Mouse (Mus musculus): ENCODE measurements around the gene Olfr653. TPM values are rescaled to one million over a fixed set of nuclear protein-coding genes. Genes with fewer than 3 reads are reported as not detected.

The Olfr653 gene
- total and polyA plus RNA-seq, 3 experiments, result not detected

- H3K9ac ChIP-seq (ENCODE audit: insufficient read depth, low read depth), result no peak within 1 kb of the TSS
- H3K79me2 ChIP-seq (replicated peaks; ENCODE audit: control insufficient read depth, extremely low read depth, insufficient read depth, poor library complexity, severe bottlenecking), result no peaks in the 10 kb centered on the region
- TF ChIP-seq CHD1 (IDR thresholded peaks at IDR 0.05; ENCODE audit: low read depth, low read length) (no peak), NELFE (IDR thresholded peaks at IDR 0.05; ENCODE audit: low read depth, low read length) (no peak), MAX (IDR thresholded peaks at IDR 0.05; ENCODE audit: low read length) (no peak), MYC (IDR thresholded peaks at IDR 0.05; ENCODE audit: low read depth, low read length) (no peak), TBP (conservative IDR thresholded peaks at IDR 0.05; ENCODE audit: low read depth, low read length) (no peak), UBTF (IDR thresholded peaks at IDR 0.05; ENCODE audit: low read depth, low read length) (no peak), ZKSCAN1 (IDR thresholded peaks at IDR 0.05; ENCODE audit: borderline replicate concordance, low read depth, low read length) (no peak), RCOR1 (conservative IDR thresholded peaks at IDR 0.05; ENCODE audit: low read depth, low read length) (no peak), MXI1 (IDR thresholded peaks at IDR 0.05; ENCODE audit: low read depth, low read length) (no peak), JUN (IDR thresholded peaks at IDR 0.05; ENCODE audit: insufficient read depth, low read depth, low read length) (no peak), CTCF (conservative IDR thresholded peaks at IDR 0.05 in 1 of 2, IDR thresholded peaks at IDR 0.05 in 1 of 2; ENCODE audit: low read depth in 2 of 2, low read length in 2 of 2) (no peak), SMC3 (IDR thresholded peaks at IDR 0.05; ENCODE audit: low read depth, low read length) (no peak), USF1 (IDR thresholded peaks at IDR 0.05; ENCODE audit: low read depth, low read length) (no peak)
- H3K36me3 ChIP-seq (replicated peaks in 1 of 2; ENCODE audit: control insufficient read depth in 1 of 2, insufficient read depth in 1 of 2, low read length in 1 of 2), result no peaks in the 10 kb centered on the region
- H3K27ac ChIP-seq (ENCODE audit: insufficient read depth, low read depth), result no peak within 1 kb of the TSS
- dilution Hi-C loops (cut with MboI; ENCODE audit: extremely low pct_ligation_motif_present, extremely low pct_unique_long_range_greater_than_20kb, low sequenced_read_pairs), result no loop called here
- H3K4me3 ChIP-seq (replicated peaks in 1 of 3; ENCODE audit: low read depth in 2 of 3, low read length in 2 of 3, poor library complexity in 1 of 3), result no peak within 1 kb of the TSS
- no peak within 1 kb of the TSS for H3K4me2 ChIP-seq (ENCODE audit: insufficient read depth, low read depth, poor library complexity, severe bottlenecking)
- DNase-seq (ENCODE audit: extremely low read depth), result no peak
- H3K4me1 ChIP-seq (ENCODE audit: control insufficient read depth in 1 of 2, insufficient read depth in 2 of 2), result no peaks in the 10 kb centered on the region
- in situ Hi-C loops (cut with MboI; ENCODE audit: low pct_ligation_motif_present, low pct_unique_long_range_greater_than_20kb, low sequenced_read_pairs), result no loop called here
- no peaks in the 10 kb centered on the region for H3K9me3 ChIP-seq (replicated peaks; ENCODE audit: low read length)
- no peaks in the 10 kb centered on the region for H3K27me3 ChIP-seq (replicated peaks)
These were observed 47.4 kb downstream of the Olfr653 start, which contains the start of gene Olfr657 for GRCm38 (mm10) chr7:104624494-104624893. Olfr657 (plus strand) TSS chr7:104624794.

Other genes with a start within 250 kb of the Olfr653 start
- not detected in 2 replicates for gene Trim34b, start 247.8 kb upstream of the Olfr653 start, total RNA-seq (2012; rRNA removed)
- 0.22 TPM in 1 of 2 replicates, not detected in the other for gene Trim34b, start 247.8 kb upstream of the Olfr653 start, total RNA-seq (2014; rRNA removed)
- not detected in 2 replicates for gene Trim34b, start 247.8 kb upstream of the Olfr653 start, polyA plus RNA-seq (2012; ENCODE audit: insufficient read length, low read depth)
- gene Trim12c, start 224.0 kb upstream of the Olfr653 start, total RNA-seq (2012; rRNA removed), result 8.1 and 9.9 TPM in 2 replicates
- 17.7 and 19.1 TPM in 2 replicates for gene Trim12c, start 224.0 kb upstream of the Olfr653 start, total RNA-seq (2014; rRNA removed)
- 16.7 and 17.7 TPM in 2 replicates for gene Trim12c, start 224.0 kb upstream of the Olfr653 start, polyA plus RNA-seq (2012; ENCODE audit: insufficient read length, low read depth)
- gene Trim30b, start 207.4 kb upstream of the Olfr653 start, total RNA-seq (2012; rRNA removed), result 0.97 and 1.1 TPM in 2 replicates
- 4.4 and 5.6 TPM in 2 replicates for gene Trim30b, start 207.4 kb upstream of the Olfr653 start, total RNA-seq (2014; rRNA removed)
- 4.6 and 5.3 TPM in 2 replicates for gene Trim30b, start 207.4 kb upstream of the Olfr653 start, polyA plus RNA-seq (2012; ENCODE audit: insufficient read length, low read depth)
- not detected in 2 replicates for gene Trim30c, start 176.5 kb upstream of the Olfr653 start, total RNA-seq (2012; rRNA removed)
- 0.12 TPM in 1 of 2 replicates, not detected in the other for gene Trim30c, start 176.5 kb upstream of the Olfr653 start, total RNA-seq (2014; rRNA removed)
- 0.18 TPM in 1 of 2 replicates, not detected in the other for gene Trim30c, start 176.5 kb upstream of the Olfr653 start, polyA plus RNA-seq (2012; ENCODE audit: insufficient read length, low read depth)
- gene Trim30a, start 112.1 kb upstream of the Olfr653 start, total RNA-seq (2012; rRNA removed), result 14.1 and 17.1 TPM in 2 replicates
- 41.6 and 48.3 TPM in 2 replicates for gene Trim30a, start 112.1 kb upstream of the Olfr653 start, total RNA-seq (2014; rRNA removed)
- 35.2 and 36.7 TPM in 2 replicates for gene Trim30a, start 112.1 kb upstream of the Olfr653 start, polyA plus RNA-seq (2012; ENCODE audit: insufficient read length, low read depth)
- 7.8 and 8.3 TPM in 2 replicates for gene Trim30d, start 69.5 kb upstream of the Olfr653 start, total RNA-seq (2012; rRNA removed)
- 17.3 and 20.0 TPM in 2 replicates for gene Trim30d, start 69.5 kb upstream of the Olfr653 start, total RNA-seq (2014; rRNA removed)
- 15.4 and 15.6 TPM in 2 replicates for gene Trim30d, start 69.5 kb upstream of the Olfr653 start, polyA plus RNA-seq (2012; ENCODE audit: insufficient read length, low read depth)
- not detected in 2 replicates for gene Olfr651, start 27.2 kb upstream of the Olfr653 start, total RNA-seq (2012; rRNA removed)
- not detected in 2 replicates for gene Olfr651, start 27.2 kb upstream of the Olfr653 start, total RNA-seq (2014; rRNA removed)
- gene Olfr651, start 27.2 kb upstream of the Olfr653 start, polyA plus RNA-seq (2012; ENCODE audit: insufficient read length, low read depth), result not detected in 2 replicates
- gene Olfr652, start 16.4 kb upstream of the Olfr653 start, total RNA-seq (2012; rRNA removed), result not detected in 2 replicates
- not detected in 2 replicates for gene Olfr652, start 16.4 kb upstream of the Olfr653 start, total RNA-seq (2014; rRNA removed)
- not detected in 2 replicates for gene Olfr652, start 16.4 kb upstream of the Olfr653 start, polyA plus RNA-seq (2012; ENCODE audit: insufficient read length, low read depth)
- not detected in 2 replicates for gene Olfr654, start 9.7 kb downstream of the Olfr653 start, total RNA-seq (2012; rRNA removed)
- not detected in 2 replicates for gene Olfr654, start 9.7 kb downstream of the Olfr653 start, total RNA-seq (2014; rRNA removed)
- gene Olfr654, start 9.7 kb downstream of the Olfr653 start, polyA plus RNA-seq (2012; ENCODE audit: insufficient read length, low read depth), result not detected in 2 replicates
- gene Olfr655, start 24.5 kb downstream of the Olfr653 start, total RNA-seq (2012; rRNA removed), result not detected in 2 replicates
- gene Olfr655, start 24.5 kb downstream of the Olfr653 start, total RNA-seq (2014; rRNA removed), result not detected in 2 replicates
- 0.76 and 0.80 TPM in 2 replicates for gene Olfr655, start 24.5 kb downstream of the Olfr653 start, polyA plus RNA-seq (2012; ENCODE audit: insufficient read length, low read depth)
- gene Olfr656, start 36.6 kb downstream of the Olfr653 start, total RNA-seq (2012; rRNA removed), result not detected in 2 replicates
- not detected in 2 replicates for gene Olfr656, start 36.6 kb downstream of the Olfr653 start, total RNA-seq (2014; rRNA removed)
- gene Olfr656, start 36.6 kb downstream of the Olfr653 start, polyA plus RNA-seq (2012; ENCODE audit: insufficient read length, low read depth), result not detected in 2 replicates
- gene Olfr657, start 47.5 kb downstream of the Olfr653 start, total RNA-seq (2012; rRNA removed), result not detected in 2 replicates
- gene Olfr657, start 47.5 kb downstream of the Olfr653 start, total RNA-seq (2014; rRNA removed), result not detected in 2 replicates
- not detected in 2 replicates for gene Olfr657, start 47.5 kb downstream of the Olfr653 start, polyA plus RNA-seq (2012; ENCODE audit: insufficient read length, low read depth)
- gene Olfr658, start 70.0 kb downstream of the Olfr653 start, total RNA-seq (2012; rRNA removed), result not detected in 2 replicates
- gene Olfr658, start 70.0 kb downstream of the Olfr653 start, total RNA-seq (2014; rRNA removed), result not detected in 2 replicates
- not detected in 2 replicates for gene Olfr658, start 70.0 kb downstream of the Olfr653 start, polyA plus RNA-seq (2012; ENCODE audit: insufficient read length, low read depth)
- gene Olfr659, start 89.4 kb downstream of the Olfr653 start, total RNA-seq (2012; rRNA removed), result not detected in 2 replicates
- gene Olfr659, start 89.4 kb downstream of the Olfr653 start, total RNA-seq (2014; rRNA removed), result not detected in 2 replicates
- not detected in 2 replicates for gene Olfr659, start 89.4 kb downstream of the Olfr653 start, polyA plus RNA-seq (2012; ENCODE audit: insufficient read length, low read depth)
- gene Olfr661, start 109.2 kb downstream of the Olfr653 start, total RNA-seq (2012; rRNA removed), result not detected in 2 replicates
- not detected in 2 replicates for gene Olfr661, start 109.2 kb downstream of the Olfr653 start, total RNA-seq (2014; rRNA removed)
- not detected in 2 replicates for gene Olfr661, start 109.2 kb downstream of the Olfr653 start, polyA plus RNA-seq (2012; ENCODE audit: insufficient read length, low read depth)
- 0.08 TPM in 1 of 2 replicates, not detected in the other for gene Usp17le, start 200.2 kb downstream of the Olfr653 start, total RNA-seq (2012; rRNA removed)
- gene Usp17le, start 200.2 kb downstream of the Olfr653 start, total RNA-seq (2014; rRNA removed), result not detected in 2 replicates
- not detected in 2 replicates for gene Usp17le, start 200.2 kb downstream of the Olfr653 start, polyA plus RNA-seq (2012; ENCODE audit: insufficient read length, low read depth)

Data from CH12.LX (cell line).